Mouse (Mus musculus) MEL (cell line): Measurements from ENCODE around the gene Sgca. TPM values are rescaled to one million over a fixed set of nuclear protein-coding genes. Genes with fewer than 3 reads are reported as not detected.
A peak's percentile ranks its signal among the peaks of the same experiment; 100 is the strongest.

Experiments used
- DNase-seq: peaks from one replicate; pipeline ENCODE4 v3.0.0; 2011; ENCODE audit warnings: low read depth, low spot score
- H3K27ac ChIP-seq: 2 replicates; pipeline ENCODE4 v1.5.1; 2012; ENCODE audit warnings: low read depth, mild to moderate bottlenecking, control low read depth, low read length, moderate library complexity; ENCODE audit not compliant: control insufficient read depth
- H3K27me3 ChIP-seq, 2 experiments: fragments of 150-350 bp in 1 of 2; sonication (generic) in 1 of 2; 2 replicates each; pipeline ENCODE4 v1.6.1; 2012; ENCODE audit warnings: low read length in 2 of 2, mild to moderate bottlenecking in 2 of 2, improper control_type of control experiment in 1 of 2, moderate library complexity in 1 of 2; ENCODE audit not compliant: insufficient read depth in 2 of 2, control insufficient read depth in 1 of 2
- H3K36me3 ChIP-seq, 2 experiments: 2 replicates each; pipeline ENCODE4 v1.6.1; 2012 to 2014; ENCODE audit warnings: low read length in 2 of 2, improper control_type of control experiment in 1 of 2, inconsistent platforms in 1 of 2, mild to moderate bottlenecking in 1 of 2; ENCODE audit not compliant: insufficient read depth in 2 of 2, control insufficient read depth in 1 of 2
- H3K4me1 ChIP-seq, 2 experiments: fragments of 150-350 bp in 1 of 2; sonication (generic) in 1 of 2; 2 replicates each; pipeline ENCODE4 v1.6.1; 2012; ENCODE audit warnings: low read length in 2 of 2, improper control_type of control experiment in 1 of 2, mild to moderate bottlenecking in 1 of 2; ENCODE audit not compliant: insufficient read depth in 2 of 2, control insufficient read depth in 1 of 2
- H3K4me3 ChIP-seq, 2 experiments: fragments of 150-350 bp in 1 of 2; sonication (generic) in 1 of 2; 2 replicates each; pipeline ENCODE4 v1.5.1; 2012; ENCODE audit warnings: low read depth in 2 of 2, low read length in 2 of 2, mild to moderate bottlenecking in 2 of 2, moderate library complexity in 2 of 2, control low read depth in 1 of 2, improper control_type of control experiment in 1 of 2; ENCODE audit not compliant: control insufficient read depth in 1 of 2, insufficient read depth in 1 of 2
- H3K79me2 ChIP-seq: 2 replicates; pipeline ENCODE4 v1.6.1; 2012; ENCODE audit warnings: mild to moderate bottlenecking, low read length, moderate library complexity; ENCODE audit not compliant: control insufficient read depth, poor library complexity, insufficient read depth
- H3K9ac ChIP-seq: 2 replicates; pipeline ENCODE4 v1.6.1; 2012; ENCODE audit warnings: low read depth, mild to moderate bottlenecking, control low read depth, low read length, moderate library complexity; ENCODE audit not compliant: control insufficient read depth, poor library complexity, severe bottlenecking
- H3K9me3 ChIP-seq: fragments of 150-350 bp; sonication (generic); replicated peaks from 2 replicates; pipeline ENCODE4 v1.6.1; 2012; ENCODE audit warnings: mild to moderate bottlenecking, low read length, improper control_type of control experiment, moderate library complexity; ENCODE audit not compliant: insufficient read depth
- CHD2 ChIP-seq: IDR thresholded peaks from 2 replicates; pipeline ENCODE4 v1.6.1; 2011; ENCODE audit warnings: low read length, improper control_type of control experiment
- EP300 ChIP-seq, 2 experiments: IDR thresholded peaks; 2 replicates each; pipeline ENCODE4 v1.6.1; 2011; ENCODE audit warnings: improper control_type of control experiment in 2 of 2, low read length in 2 of 2, low read depth in 1 of 2, mild to moderate bottlenecking in 1 of 2
- GABPA ChIP-seq: IDR thresholded peaks from 2 replicates; pipeline ENCODE4 v1.6.1; 2012; ENCODE audit warnings: low read depth, mild to moderate bottlenecking, inconsistent platforms, low read length, improper control_type of control experiment, moderate library complexity
- GATA1 ChIP-seq: IDR thresholded peaks from 2 replicates; pipeline ENCODE4 v1.6.1; 2011; ENCODE audit warnings: low read depth, low read length, improper control_type of control experiment
- MAX ChIP-seq: IDR thresholded peaks from 2 replicates; pipeline ENCODE4 v1.6.1; 2011; ENCODE audit warnings: low read length, improper control_type of control experiment
- MAZ ChIP-seq: IDR thresholded peaks from 2 replicates; pipeline ENCODE4 v1.6.1; 2012; ENCODE audit warnings: low read depth, mild to moderate bottlenecking, inconsistent platforms, low read length, improper control_type of control experiment
- MXI1 ChIP-seq: IDR thresholded peaks from 2 replicates; pipeline ENCODE4 v1.6.1; 2011; ENCODE audit warnings: mild to moderate bottlenecking, low read depth, low read length, improper control_type of control experiment
- MYB ChIP-seq: IDR thresholded peaks from 2 replicates; pipeline ENCODE4 v1.6.1; 2011; ENCODE audit warnings: mild to moderate bottlenecking, low read depth, low read length, improper control_type of control experiment
- MYC ChIP-seq: IDR thresholded peaks from 2 replicates; pipeline ENCODE4 v1.6.1; 2011; ENCODE audit warnings: low read depth, mild to moderate bottlenecking, low read length, improper control_type of control experiment, moderate library complexity
- NELFE ChIP-seq: IDR thresholded peaks from 2 replicates; pipeline ENCODE4 v1.6.1; 2011; ENCODE audit warnings: low read depth, low read length, improper control_type of control experiment
- NRF1 ChIP-seq: IDR thresholded peaks from 2 replicates; pipeline ENCODE4 v1.6.1; 2014; ENCODE audit warnings: low read depth, mild to moderate bottlenecking, inconsistent platforms, low read length, improper control_type of control experiment, moderate library complexity; ENCODE audit not compliant: poor library complexity, insufficient read depth, severe bottlenecking
- POLR2A ChIP-seq, 2 experiments: IDR thresholded peaks; 2 replicates each; pipeline ENCODE4 v1.6.1; 2011 to 2012; ENCODE audit warnings: low read length in 2 of 2, mild to moderate bottlenecking in 2 of 2, control low read depth in 1 of 2, improper control_type of control experiment in 1 of 2, low read depth in 1 of 2, moderate library complexity in 1 of 2; ENCODE audit not compliant: control insufficient read depth in 1 of 2, insufficient read depth in 1 of 2, poor library complexity in 1 of 2
- POLR2AphosphoS5 ChIP-seq: IDR thresholded peaks from 2 replicates; pipeline ENCODE4 v1.6.1; 2012; ENCODE audit warnings: low read depth, borderline replicate concordance, mild to moderate bottlenecking, inconsistent platforms, low read length, moderate library complexity, mixed read lengths
- RCOR1 ChIP-seq: IDR thresholded peaks from 2 replicates; pipeline ENCODE4 v1.6.1; 2012; ENCODE audit warnings: low read depth, mild to moderate bottlenecking, inconsistent platforms, low read length, improper control_type of control experiment
- UBTF ChIP-seq: IDR thresholded peaks from 2 replicates; pipeline ENCODE4 v1.6.1; 2012; ENCODE audit warnings: low read depth, mild to moderate bottlenecking, inconsistent platforms, low read length, improper control_type of control experiment, moderate library complexity, borderline replicate concordance; ENCODE audit not compliant: insufficient read depth
- USF2 ChIP-seq, 2 experiments: IDR thresholded peaks; 2 replicates each; pipeline ENCODE4 v1.6.1; 2011 to 2012; ENCODE audit warnings: improper control_type of control experiment in 2 of 2, low read length in 2 of 2, borderline replicate concordance in 1 of 2, inconsistent platforms in 1 of 2, low read depth in 1 of 2, mild to moderate bottlenecking in 1 of 2; ENCODE audit not compliant: insufficient read depth in 1 of 2
- ZC3H11A ChIP-seq: IDR thresholded peaks from 2 replicates; pipeline ENCODE4 v1.6.1; 2012; ENCODE audit warnings: low read depth, mild to moderate bottlenecking, inconsistent platforms, low read length, improper control_type of control experiment
- ZKSCAN1 ChIP-seq: IDR thresholded peaks from 2 replicates; pipeline ENCODE4 v1.6.1; 2012; ENCODE audit warnings: low read depth, mild to moderate bottlenecking, inconsistent platforms, low read length, improper control_type of control experiment, moderate library complexity
- ZMIZ1 ChIP-seq: IDR thresholded peaks from 2 replicates; pipeline ENCODE4 v1.6.1; 2012; ENCODE audit warnings: low read depth, mild to moderate bottlenecking, inconsistent platforms, low read length, improper control_type of control experiment, moderate library complexity
- ZNF384 ChIP-seq: IDR thresholded peaks from 2 replicates; pipeline ENCODE4 v1.6.1; 2012; ENCODE audit warnings: low read depth, mild to moderate bottlenecking, inconsistent platforms, low read length, improper control_type of control experiment
- polyA plus RNA-seq, 2 experiments: library from polyadenylated mRNA; stranded (reverse) in 1 of 2; unstranded in 1 of 2; fragments of >175 nt in 1 of 2; fragments of >200 nt in 1 of 2; gene quantifications; 2 replicates each; pipeline versions ENCODE4 v1.2.1 to v1.2.4; 2012; ENCODE audit warnings: low replicate concordance in 2 of 2, low read depth in 1 of 2; ENCODE audit not compliant: insufficient read length in 2 of 2, insufficient read depth in 1 of 2, missing spikeins in 1 of 2
- total RNA-seq: library from RNA; depleted of rRNA; stranded (reverse); fragments of 300-350 nt; gene quantifications from 2 replicates; pipeline ENCODE4 v1.2.3, GENCODE M21; 2012

Sgca gene
- total and polyA plus RNA-seq, 3 experiments = not detected

DNA sequence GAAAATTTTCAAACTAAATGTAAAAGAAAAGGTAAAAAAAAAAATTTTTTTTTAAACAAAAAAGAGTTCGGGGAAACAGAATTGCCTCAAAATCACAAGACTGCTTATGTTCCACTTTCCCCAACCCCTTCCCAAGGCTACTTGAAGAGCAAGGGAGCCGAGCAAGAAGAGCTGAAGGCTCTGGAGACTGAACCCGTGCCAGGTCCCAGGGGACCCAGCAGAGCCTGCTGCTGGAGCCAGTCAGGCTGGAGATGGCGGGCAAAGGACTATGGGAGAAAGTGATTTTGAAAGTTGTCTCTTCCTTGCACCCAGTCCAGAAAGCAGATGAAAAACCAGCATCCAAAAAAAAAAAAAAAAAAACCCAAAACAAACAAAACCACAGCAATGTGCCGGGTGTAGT is 9.7 kb upstream of the Sgca start:
- H3K9me3 ChIP-seq = no peaks in the 10 kb centered on the region
- H3K27ac ChIP-seq = no peak overlapping the region
- no peaks in the 10 kb centered on the region for H3K27me3 ChIP-seq
- H3K36me3 ChIP-seq = peaks cover 0 to 22% of the 10 kb centered on the region in 2 experiments; a peak in 2 of 4 replicates
- peaks cover 13 to 26% of the 10 kb centered on the region in 2 experiments for H3K4me1 ChIP-seq
- TF ChIP-seq GABPA (no peak), NELFE (no peak), GATA1 (no peak), CHD2 (no peak), USF2 (IDR thresholded peaks at IDR 0.05; ENCODE audit: borderline replicate concordance in 1 of 2, insufficient read depth in 1 of 2, low read depth in 1 of 2, low read length in 2 of 2) (no peak), MAX (no peak), ZKSCAN1 (no peak), EP300 (IDR thresholded peaks at IDR 0.05; ENCODE audit: low read depth in 1 of 2, low read length in 2 of 2) (no peak), MAZ (no peak), ZC3H11A (no peak), MXI1 (no peak), RCOR1 (no peak), UBTF (no peak), NRF1 (no peak)
- TF ChIP-seq, all 39 proteins: peak for 0
- DNase-seq = no peak
- Histone ChIP-seq H3K4me3 (no peak overlapping the region), H3K9ac (no peak overlapping the region), H3K79me2 (peaks cover 10% of the 10 kb centered on the region)

DNA sequence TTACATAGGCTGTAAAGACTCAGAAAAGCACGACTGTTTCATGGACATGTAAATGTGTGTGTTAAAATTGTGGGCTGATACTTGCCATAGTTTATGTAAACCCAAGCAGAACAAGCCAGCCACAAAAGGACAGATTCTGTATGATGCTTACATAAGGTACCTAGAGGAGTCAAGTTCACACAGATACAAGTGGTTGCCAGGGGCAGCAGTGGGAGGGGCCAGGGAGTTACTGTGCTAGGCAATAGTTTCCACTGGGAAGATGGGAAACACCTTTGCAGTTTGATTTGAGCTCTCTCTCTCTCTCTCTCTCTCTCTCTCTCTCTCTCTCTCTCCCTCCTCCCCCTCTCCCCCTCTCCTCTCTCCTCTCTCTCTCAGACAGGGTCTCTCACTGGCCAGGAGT is 9.0 kb upstream of the Sgca start:
- Histone ChIP-seq H3K4me1 (peaks cover 13 to 24% of the 10 kb centered on the region in 2 experiments), H3K36me3 (peaks cover 0 to 20% of the 10 kb centered on the region in 2 experiments; a peak in 2 of 4 replicates)

More for the DNA sequence above, 9.0 kb upstream of the Sgca start:
- Histone ChIP-seq H3K9ac (no peak overlapping the region), H3K27me3 (no peaks in the 10 kb centered on the region), H3K4me3 (no peak overlapping the region), H3K9me3 (no peaks in the 10 kb centered on the region), H3K27ac (no peak overlapping the region), H3K79me2 (peaks cover 3% of the 10 kb centered on the region)
- TF ChIP-seq ZMIZ1 (no peak), ZKSCAN1 (no peak), EP300 (IDR thresholded peaks at IDR 0.05; ENCODE audit: low read depth in 1 of 2, low read length in 2 of 2) (no peak), NELFE (no peak), MAX (no peak), POLR2A (IDR thresholded peaks at IDR 0.05; ENCODE audit: control insufficient read depth in 1 of 2, insufficient read depth in 1 of 2, low read depth in 1 of 2, low read length in 2 of 2, poor library complexity in 1 of 2) (no peak), ZNF384 (no peak), MYB (no peak), UBTF (no peak), ZC3H11A (no peak), POLR2AphosphoS5 (no peak), NRF1 (no peak), MYC (no peak)
- DNase-seq = peak; percentile 29
